Mouse (Mus musculus): ENCODE results near the gene Zfand3.

- TF ChIP-seq CTCF (IDR thresholded peaks at IDR 0.05; ENCODE audit: control insufficient read depth, insufficient read depth, insufficient replicate concordance, low read depth, low read length): no peak
- TF ChIP-seq POLR2A (IDR thresholded peaks at IDR 0.05; ENCODE audit: control insufficient read depth, low read depth, low read length): no peak
Observed at GRCm38 (mm10) chr17:30147897-30148296, 143.4 kb downstream of the Zfand3 start.
